ENCODE assay signal across 10 mouse cellular contexts in genomic region chr3:97659746-97660145, GRCm38 (mm10). TPM values are rescaled to one million over a fixed set of nuclear protein-coding genes. Genes with fewer than 3 reads are reported as not detected.
DNase-seq lines count a peak whose midpoint lies in the region; ATAC-seq and TF ChIP-seq lines count a peak whose summit lies in the region.
"Had no signal": no experiment of that assay in that cellular context is flagged by ENCODE, and none has a peak within 500 bp of the region (broad histone marks: within the 10 kb centered on the region; RNA-seq: fewer than 3 reads in every experiment).

No protein-coding gene starts in this region.

- H3K36me3 ChIP-seq in hindbrain, embryonic 10.5 days: peaks cover 26% of the 10 kb centered on the region
- H3K36me3 ChIP-seq in hindbrain, embryonic 11.5 days (ENCODE audit: control insufficient read depth, insufficient read depth, low read length): no peaks in the 10 kb centered on the region
- H3K36me3 ChIP-seq in embryonic facial prominence, embryonic 10.5 days (replicated peaks): peaks cover 26% of the 10 kb centered on the region
- H3K36me3 ChIP-seq in intestine, postnatal 0 days (ENCODE audit: control insufficient read depth, insufficient read depth): peaks cover 10% of the 10 kb centered on the region; the same call in 1 of the 2 replicates

- H3K9ac ChIP-seq in hindbrain, embryonic 11.5 days (ENCODE audit: low read depth, low read length): no peak overlapping the region
- H3K9ac ChIP-seq in intestine, postnatal 0 days (ENCODE audit: low read depth, low read length): no peak overlapping the region

- 0 out of 2 replicates have a peak, but pooled peaks cover 2% of the 10 kb centered on the region for H3K9me3 ChIP-seq in hindbrain, embryonic 10.5 days
- no peaks in the 10 kb centered on the region for H3K9me3 ChIP-seq in hindbrain, embryonic 11.5 days (ENCODE audit: control insufficient read depth, low read length)
- no peaks in the 10 kb centered on the region for H3K9me3 ChIP-seq in embryonic facial prominence, embryonic 10.5 days
- no peaks in the 10 kb centered on the region for H3K9me3 ChIP-seq in intestine, postnatal 0 days (ENCODE audit: control insufficient read depth)

- DNase-seq in hindbrain, embryonic 10.5 days (ENCODE audit: low spot score): no peak
- DNase-seq in hindbrain, embryonic 11.5 days (ENCODE audit: low spot score): no peak
- peak; percentile 64 for DNase-seq in Muller cell, postnatal 12 days (ENCODE audit: inconsistent ontology term)
- no peak for DNase-seq in embryonic facial prominence, embryonic 10.5 days (ENCODE audit: low spot score)
- DNase-seq in right cerebral cortex, postnatal 4 days: no peak
- DNase-seq: right cerebral cortex, postnatal 25 days had no signal

- H3K27ac ChIP-seq in hindbrain, embryonic 10.5 days: no peak overlapping the region
- H3K27ac ChIP-seq in hindbrain, embryonic 11.5 days (ENCODE audit: low read depth, low read length): no peak overlapping the region
- H3K27ac ChIP-seq in embryonic facial prominence, embryonic 10.5 days (replicated peaks): no peak overlapping the region
- H3K27ac ChIP-seq in intestine, postnatal 0 days (ENCODE audit: low read depth, low read length): no peak overlapping the region
- H3K27ac ChIP-seq: liver, embryonic 14.5 days had no signal

- ATAC-seq in hindbrain, embryonic 11.5 days (ENCODE audit: low FRiP score): no peak
- ATAC-seq in intestine, postnatal 0 days: no peak
- no peak for ATAC-seq in megakaryocyte-erythroid progenitor cell, adult 5-6 weeks (replicated peaks; ENCODE audit: low FRiP score, low TSS enrichment, poor library complexity, severe bottlenecking)
- ATAC-seq: inflammation-experienced regulatory T-cells, adult 6 months had no signal

- no peak overlapping the region for H3K4me2 ChIP-seq in hindbrain, embryonic 11.5 days (replicated peaks; ENCODE audit: low read depth, low read length)
- H3K4me2 ChIP-seq in intestine, postnatal 0 days (replicated peaks; ENCODE audit: low read depth): peak overlapping the region; percentile 93; the same call in 1 of the 2 replicates

- no peaks in the 10 kb centered on the region for H3K27me3 ChIP-seq in hindbrain, embryonic 10.5 days (ENCODE audit: insufficient read depth, poor library complexity, severe bottlenecking)
- H3K27me3 ChIP-seq in hindbrain, embryonic 11.5 days (ENCODE audit: control insufficient read depth, insufficient read depth, low read length): no peaks in the 10 kb centered on the region
- H3K27me3 ChIP-seq in embryonic facial prominence, embryonic 10.5 days (replicated peaks; ENCODE audit: low read depth, poor library complexity, severe bottlenecking): no peaks in the 10 kb centered on the region
- no peaks in the 10 kb centered on the region for H3K27me3 ChIP-seq in intestine, postnatal 0 days (replicated peaks; ENCODE audit: control insufficient read depth, insufficient read depth, low read length)

- H3K4me1 ChIP-seq in hindbrain, embryonic 10.5 days (replicated peaks): peaks cover 17% of the 10 kb centered on the region
- H3K4me1 ChIP-seq in hindbrain, embryonic 11.5 days (replicated peaks; ENCODE audit: control insufficient read depth, insufficient read depth, low read length): 0 out of 2 replicates have a peak, but pooled peaks cover 4% of the 10 kb centered on the region
- H3K4me1 ChIP-seq in embryonic facial prominence, embryonic 10.5 days: peaks cover 19% of the 10 kb centered on the region
- peaks cover 4% of the 10 kb centered on the region; the same call in 1 of the 2 replicates for H3K4me1 ChIP-seq in intestine, postnatal 0 days (replicated peaks; ENCODE audit: control insufficient read depth, insufficient read depth, low read length)

- 94% methylated on average over 7 of the region's 7 CpGs for WGBS in hindbrain, embryonic 10.5 days
- 83% methylated on average over 7 of the region's 7 CpGs for WGBS in hindbrain, embryonic 11.5 days
- WGBS in embryonic facial prominence, embryonic 10.5 days: 93% methylated on average over 7 of the region's 7 CpGs
- WGBS in intestine, postnatal 0 days: 80% methylated on average over 7 of the region's 7 CpGs

- no peak for TF ChIP-seq CTCF in intestine, postnatal 0 days (IDR thresholded peaks at IDR 0.05; ENCODE audit: low read depth)

- H3K4me3 ChIP-seq in hindbrain, embryonic 10.5 days: peak overlapping the region; percentile 87; the same call in 1 of the 2 replicates
- no peak overlapping the region for H3K4me3 ChIP-seq in hindbrain, embryonic 11.5 days (ENCODE audit: low read depth, low read length)
- H3K4me3 ChIP-seq in embryonic facial prominence, embryonic 10.5 days: peak overlapping the region; percentile 87; the same call in 1 of the 2 replicates
- no peak overlapping the region for H3K4me3 ChIP-seq in intestine, postnatal 0 days (ENCODE audit: low read depth, low read length)

RNA-seq across cellular contexts. Expression of gene Prkab2, which starts 1.8 kb away (rescaled TPM):
- 6.4 and 7.4 TPM in 2 replicates for polyA plus RNA-seq in hindbrain, embryonic 10.5 days (2016; fragmentation: Nextera tagmentation; extraction: Ambion mirVana)
- polyA plus RNA-seq in hindbrain, embryonic 11.5 days (2014; fragmentation: Nextera tagmentation; extraction: Ambion mirVana): 5.0 and 6.2 TPM in 2 replicates
- polyA plus RNA-seq in embryonic facial prominence, embryonic 10.5 days (2016; fragmentation: Nextera tagmentation; extraction: Ambion mirVana): 7.2 and 7.3 TPM in 2 replicates
- 3.1 and 4.1 TPM in 2 replicates for polyA plus RNA-seq in intestine, postnatal 0 days (2015; fragmentation: Nextera tagmentation; extraction: Ambion mirVana)
- 3.2 and 5.4 TPM in 2 replicates for total RNA-seq in megakaryocyte-erythroid progenitor cell, adult 5-6 weeks (2014; fragmentation: Nextera tagmentation)
- 1.6 and 1.9 TPM in 2 replicates for total RNA-seq in megakaryocyte-erythroid progenitor cell, adult 5-6 weeks (2017)

RNA-seq across cellular contexts. Expression of gene Gm17651, which starts 14.7 kb away (rescaled TPM):
- polyA plus RNA-seq in hindbrain, embryonic 10.5 days (2016; fragmentation: Nextera tagmentation; extraction: Ambion mirVana): not detected in 2 replicates
- not detected in 2 replicates for polyA plus RNA-seq in hindbrain, embryonic 11.5 days (2014; fragmentation: Nextera tagmentation; extraction: Ambion mirVana)
- polyA plus RNA-seq in embryonic facial prominence, embryonic 10.5 days (2016; fragmentation: Nextera tagmentation; extraction: Ambion mirVana): not detected in 2 replicates
- polyA plus RNA-seq in intestine, postnatal 0 days (2015; fragmentation: Nextera tagmentation; extraction: Ambion mirVana): not detected in 2 replicates
- not detected in 2 replicates for total RNA-seq in megakaryocyte-erythroid progenitor cell, adult 5-6 weeks (2014; fragmentation: Nextera tagmentation)
- total RNA-seq in megakaryocyte-erythroid progenitor cell, adult 5-6 weeks (2017): not detected in 2 replicates
- polyA plus RNA-seq: inflammation-experienced regulatory T-cells, adult 6 months; liver, embryonic 14.5 days had no signal

RNA-seq across cellular contexts. Expression of gene Fmo5, which starts 31.1 kb away (rescaled TPM):
- polyA plus RNA-seq in hindbrain, embryonic 10.5 days (2016; fragmentation: Nextera tagmentation; extraction: Ambion mirVana): 0.50 and 0.76 TPM in 2 replicates
- polyA plus RNA-seq in hindbrain, embryonic 11.5 days (2014; fragmentation: Nextera tagmentation; extraction: Ambion mirVana): 0.60 and 1.1 TPM in 2 replicates
- 0.48 and 0.62 TPM in 2 replicates for polyA plus RNA-seq in embryonic facial prominence, embryonic 10.5 days (2016; fragmentation: Nextera tagmentation; extraction: Ambion mirVana)
- polyA plus RNA-seq in intestine, postnatal 0 days (2015; fragmentation: Nextera tagmentation; extraction: Ambion mirVana): 91.9 and 94.6 TPM in 2 replicates
- total RNA-seq in megakaryocyte-erythroid progenitor cell, adult 5-6 weeks (2014; fragmentation: Nextera tagmentation): 1.7 and 3.3 TPM in 2 replicates
- 1.5 and 2.0 TPM in 2 replicates for total RNA-seq in megakaryocyte-erythroid progenitor cell, adult 5-6 weeks (2017)

RNA-seq across cellular contexts. Expression of gene Chd1l, which starts 49.7 kb away (rescaled TPM):
- polyA plus RNA-seq in hindbrain, embryonic 10.5 days (2016; fragmentation: Nextera tagmentation; extraction: Ambion mirVana): 17.5 and 21.5 TPM in 2 replicates
- 13.7 and 15.6 TPM in 2 replicates for polyA plus RNA-seq in hindbrain, embryonic 11.5 days (2014; fragmentation: Nextera tagmentation; extraction: Ambion mirVana)
- polyA plus RNA-seq in embryonic facial prominence, embryonic 10.5 days (2016; fragmentation: Nextera tagmentation; extraction: Ambion mirVana): 23.0 and 24.9 TPM in 2 replicates
- 9.0 and 9.9 TPM in 2 replicates for polyA plus RNA-seq in intestine, postnatal 0 days (2015; fragmentation: Nextera tagmentation; extraction: Ambion mirVana)
- total RNA-seq in megakaryocyte-erythroid progenitor cell, adult 5-6 weeks (2014; fragmentation: Nextera tagmentation): 36.2 and 36.8 TPM in 2 replicates
- 67.7 and 68.8 TPM in 2 replicates for total RNA-seq in megakaryocyte-erythroid progenitor cell, adult 5-6 weeks (2017)

Comparison
In these comparisons a context has a peak if more than half of its experiments do, and no peak if none do; other contexts are left out.
1. H3K4me3 ChIP-seq: peak in hindbrain, embryonic 10.5 days (single experiment) and embryonic facial prominence, embryonic 10.5 days (single experiment); none in hindbrain, embryonic 11.5 days (single experiment) and intestine, postnatal 0 days (single experiment).
2. RNA of gene Fmo5, which starts 31.1 kb away (polyA plus RNA-seq): 91.9 to 94.6 TPM in intestine, postnatal 0 days; 0.50 to 0.76 TPM in hindbrain, embryonic 10.5 days, 0.48 to 0.62 TPM in embryonic facial prominence, embryonic 10.5 days and 0.60 to 1.1 TPM in hindbrain, embryonic 11.5 days; every median in the first group is over 10 times any median in the second.